Mouse (Mus musculus) neural tube, embryonic 14.5 days (tissue): ENCODE measurements around the gene Rbp4. TPM values are rescaled to one million over a fixed set of nuclear protein-coding genes. Genes with fewer than 3 reads are reported as not detected.

Source experiments
- ATAC-seq: fragments of 200-750 bp; cut with Nextera tagmentation; 2 replicates; pipeline ENCODE4 v1.8.0; 2017; ENCODE audit warnings: low read depth, mild to moderate bottlenecking, moderate TSS enrichment, moderate library complexity
- H3K27ac ChIP-seq: fragments of 300-500 bp; sonication (generic); 2 replicates; pipeline ENCODE4 v1.5.1; 2014; ENCODE audit warnings: low read depth, mild to moderate bottlenecking, control low read depth, low read length, moderate library complexity, mixed read lengths
- H3K27me3 ChIP-seq: fragments of 300-500 bp; sonication (generic); 2 replicates; pipeline ENCODE4 v1.6.1; 2014; ENCODE audit warnings: low read length; ENCODE audit not compliant: control insufficient read depth, insufficient read depth
- H3K36me3 ChIP-seq: fragments of 300-500 bp; sonication (generic); 2 replicates; pipeline ENCODE4 v1.6.1; 2014; ENCODE audit warnings: low read length, mixed read lengths; ENCODE audit not compliant: control insufficient read depth, insufficient read depth
- H3K4me1 ChIP-seq: fragments of 300-500 bp; sonication (generic); 2 replicates; pipeline ENCODE4 v1.6.1; 2014; ENCODE audit warnings: low read length; ENCODE audit not compliant: control insufficient read depth, insufficient read depth
- H3K4me2 ChIP-seq: fragments of 300-500 bp; sonication (generic); 2 replicates; pipeline ENCODE4 v1.6.1; 2014; ENCODE audit warnings: mild to moderate bottlenecking, low read depth, low read length, control low read depth
- H3K4me3 ChIP-seq: fragments of 300-500 bp; sonication (generic); 2 replicates; pipeline ENCODE4 v1.5.1; 2014; ENCODE audit warnings: low read depth, low read length, control low read depth, mixed read lengths
- H3K9ac ChIP-seq: fragments of 300-500 bp; sonication (generic); replicated peaks from 2 replicates; pipeline ENCODE4 v1.6.1; 2014; ENCODE audit warnings: low read depth, mild to moderate bottlenecking, control low read depth, low read length, mixed read lengths
- H3K9me3 ChIP-seq: fragments of 300-500 bp; sonication (generic); 2 replicates; pipeline ENCODE4 v1.6.1; 2016; ENCODE audit warnings: low read length; ENCODE audit not compliant: control insufficient read depth
- WGBS: fragments of 180-500 bp; shearing (Covaris S2); extraction: QIAGEN DNeasy Blood & Tissue Kit; methylation state at CpG from one replicate; pipeline ENCODE4 v1.1.7; 2014; 5-methylcytosine and 5-hydroxymethylcytosine counted together
- polyA plus RNA-seq: library from polyadenylated mRNA; unstranded; fragments of >200 nt; fragmentation: Nextera tagmentation; extraction: Ambion mirVana; gene quantifications from 2 replicates; pipeline ENCODE4 v1.2.1, GENCODE M21; 2014

The Rbp4 gene
- polyA plus RNA-seq, 1 experiment from 2014 or later: 1.6 TPM

DNA sequence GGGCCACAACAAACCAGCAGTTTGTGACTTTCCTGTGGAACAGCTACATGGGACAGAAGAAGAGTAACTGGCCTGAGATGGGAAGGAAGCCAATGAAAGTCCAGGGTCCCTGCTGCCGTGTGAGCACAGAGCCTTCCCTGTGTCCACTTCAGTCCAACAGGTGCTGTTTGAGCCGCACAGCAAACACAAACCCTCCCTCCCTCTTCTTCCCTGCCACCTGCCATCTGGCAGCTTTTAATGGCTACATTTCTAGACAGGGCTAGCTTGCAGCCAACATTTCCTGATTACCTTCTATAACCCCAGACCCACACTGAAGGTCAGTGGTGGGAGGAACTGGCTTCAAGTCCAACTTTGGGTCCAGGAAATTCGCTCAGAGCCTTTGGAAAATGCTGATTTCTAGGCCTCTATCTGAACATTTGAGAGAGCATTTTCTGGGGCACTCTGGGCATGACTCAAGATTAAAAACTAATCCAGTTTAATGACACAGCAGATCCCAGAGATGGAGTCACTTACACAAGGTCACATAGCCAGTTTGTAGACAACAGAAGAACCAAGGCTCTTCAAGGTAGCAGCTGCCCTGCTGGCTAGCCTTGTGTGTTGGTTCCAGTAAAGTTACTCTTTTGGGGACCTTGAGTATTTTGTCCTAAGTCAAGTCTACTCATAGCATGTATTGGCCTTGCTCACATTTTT is 47.1 kb downstream of the Rbp4 start:
- Histone ChIP-seq H3K36me3 (no peaks in the 10 kb centered on the region), H3K27me3 (no peaks in the 10 kb centered on the region), H3K9me3 (no peaks in the 10 kb centered on the region), H3K4me2 (no peak overlapping the region), H3K27ac (no peak overlapping the region), H3K4me1 (no peaks in the 10 kb centered on the region), H3K9ac (no peak overlapping the region), H3K4me3 (no peak overlapping the region)
- WGBS: 86% methylated on average over 3 of the region's 3 CpGs
- ATAC-seq: no peak

DNA sequence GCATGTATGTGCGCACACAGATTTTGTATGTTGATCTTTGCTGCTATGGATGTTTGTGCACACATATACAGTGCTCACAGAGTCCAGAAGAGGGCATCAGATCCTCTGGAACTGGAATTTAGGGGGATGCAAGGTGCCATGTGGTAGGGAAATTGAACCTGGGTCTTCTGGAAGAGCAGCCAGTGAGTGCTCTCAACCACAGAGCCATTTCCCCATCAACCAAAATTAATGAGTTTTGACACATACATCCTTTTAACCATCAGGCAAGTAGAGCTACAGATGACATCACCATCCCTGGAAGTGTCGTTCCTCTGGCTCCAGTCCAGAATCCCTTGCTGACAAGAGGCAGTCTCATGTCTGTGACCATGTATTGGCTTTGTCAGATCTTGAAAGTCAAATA is 48.8 kb downstream of the Rbp4 start:
- no peak overlapping the region for H3K27ac ChIP-seq
- no peaks in the 10 kb centered on the region for H3K9me3 ChIP-seq
- 76% methylated on average over 2 of the region's 2 CpGs for WGBS
- H3K4me3 ChIP-seq: no peak overlapping the region
- no peaks in the 10 kb centered on the region for H3K4me1 ChIP-seq
- no peaks in the 10 kb centered on the region for H3K27me3 ChIP-seq
- no peak overlapping the region for H3K4me2 ChIP-seq
- ATAC-seq: peak; percentile 66; the same call in 1 of the 2 replicates
- H3K9ac ChIP-seq: no peak overlapping the region
- H3K36me3 ChIP-seq: no peaks in the 10 kb centered on the region

DNA sequence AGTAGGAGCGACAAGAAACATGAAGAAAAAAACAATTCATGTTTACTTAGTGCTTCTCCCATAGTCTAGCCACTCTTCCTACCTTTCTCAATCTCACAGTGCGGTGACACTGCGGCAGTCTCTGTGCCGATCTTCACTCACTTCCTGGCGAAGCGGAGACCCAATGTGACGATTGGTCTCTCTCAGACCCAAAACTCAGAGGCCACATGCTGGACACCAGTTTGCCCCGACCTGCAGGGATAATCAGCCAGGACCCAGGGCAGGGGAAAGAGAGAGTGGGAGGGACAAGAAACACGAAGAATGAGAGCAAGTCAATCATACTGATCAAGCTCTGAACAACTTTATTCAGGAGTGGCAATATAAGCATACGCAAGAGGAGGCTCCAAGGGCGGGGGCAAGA is 50.0 kb downstream of the Rbp4 start:
- Histone ChIP-seq H3K27ac (no peak overlapping the region), H3K9ac (no peak overlapping the region), H3K27me3 (no peaks in the 10 kb centered on the region), H3K4me3 (no peak overlapping the region), H3K9me3 (no peaks in the 10 kb centered on the region), H3K4me1 (no peaks in the 10 kb centered on the region), H3K36me3 (no peaks in the 10 kb centered on the region), H3K4me2 (no peak overlapping the region)
- WGBS: 83% methylated on average over 11 of the region's 11 CpGs
- ATAC-seq: no peak

DNA sequence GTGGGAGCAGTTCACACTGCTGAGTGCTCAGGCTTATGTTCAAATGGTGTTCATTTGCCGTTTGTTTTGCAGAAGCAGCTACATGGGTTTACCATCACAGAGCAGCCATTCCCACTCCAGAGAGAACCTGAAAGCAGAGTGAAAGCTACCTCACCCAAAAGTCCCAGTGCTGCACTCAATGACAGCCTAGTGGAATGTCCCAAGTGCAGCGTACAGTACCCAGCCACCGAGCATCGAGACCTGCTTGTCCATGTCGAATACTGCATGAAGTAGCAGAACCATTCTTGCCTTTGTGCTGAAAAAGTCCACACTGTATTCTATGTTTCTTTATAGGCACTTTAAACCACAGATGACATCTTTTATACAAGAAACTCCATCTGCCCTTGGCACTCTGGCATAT is 51.9 kb downstream of the Rbp4 start:
- 91% methylated on average over 5 of the region's 5 CpGs for WGBS
- no peaks in the 10 kb centered on the region for H3K9me3 ChIP-seq
- no peaks in the 10 kb centered on the region for H3K36me3 ChIP-seq
- no peaks in the 10 kb centered on the region for H3K4me1 ChIP-seq
- H3K4me2 ChIP-seq: no peak overlapping the region
- no peak overlapping the region for H3K4me3 ChIP-seq
- H3K27ac ChIP-seq: no peak overlapping the region
- ATAC-seq: no peak
- no peaks in the 10 kb centered on the region for H3K27me3 ChIP-seq
- no peak overlapping the region for H3K9ac ChIP-seq

Other genes with a start within 250 kb of the Rbp4 start
- gene Myof, start 81.7 kb downstream of the Rbp4 start, polyA plus RNA-seq: 0.74 and 4.0 TPM in 2 replicates
- gene Cep55, start 70.3 kb downstream of the Rbp4 start, polyA plus RNA-seq: 2.7 and 2.8 TPM in 2 replicates
- 0.43 TPM in 1 of 2 replicates, not detected in the other for gene Ffar4, start 28.2 kb downstream of the Rbp4 start, polyA plus RNA-seq
- gene Pde6c, start 7.5 kb upstream of the Rbp4 start, polyA plus RNA-seq: not detected in 2 replicates
- 38.2 and 38.5 TPM in 2 replicates for gene Fra10ac1, start 98.9 kb upstream of the Rbp4 start, polyA plus RNA-seq
- 20.7 and 24.0 TPM in 2 replicates for gene Lgi1, start 139.3 kb upstream of the Rbp4 start, polyA plus RNA-seq